Mouse (Mus musculus): Measurements from ENCODE around the gene Chmp5.

DNA sequence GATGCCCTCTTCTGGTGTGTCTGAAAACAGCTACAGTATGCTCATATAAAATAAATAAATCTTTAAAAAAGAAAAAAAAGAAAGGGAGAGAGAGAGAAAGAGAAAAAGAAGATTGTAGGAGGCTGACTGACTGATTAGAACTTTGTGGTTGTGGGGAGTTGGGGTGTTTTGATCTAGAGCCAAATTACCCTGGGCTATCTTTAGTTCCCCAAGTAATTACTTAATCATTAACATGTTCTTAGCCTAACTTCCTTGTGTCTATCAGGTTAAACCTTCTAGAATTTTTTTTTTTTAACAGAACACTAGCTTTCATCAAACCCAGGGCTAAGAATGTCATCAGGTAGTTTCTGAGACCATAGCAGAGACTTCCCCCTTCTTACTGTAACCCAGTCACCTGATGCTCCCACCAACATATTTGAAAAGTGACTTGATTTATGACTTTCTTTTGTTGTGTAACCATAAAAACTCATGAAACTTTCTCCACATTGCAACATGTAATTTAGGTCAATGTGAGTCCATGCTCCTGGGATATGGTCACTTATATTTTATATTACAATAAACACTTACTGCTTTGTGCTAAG is 33.8 kb upstream of the Chmp5 start:
- TF ChIP-seq POLR2A (IDR thresholded peaks at IDR 0.05; ENCODE audit: extremely low read depth, insufficient read depth, low read length) (no peak), CTCF (IDR thresholded peaks at IDR 0.05; ENCODE audit: low read depth, low read length) (no peak)

All from liver, adult 2 months (tissue).